Mouse (Mus musculus) ES-Bruce4 (cell line): Measurements from ENCODE around the gene Ttc34. TPM values are rescaled to one million over a fixed set of nuclear protein-coding genes. Genes with fewer than 3 reads are reported as not detected.
A peak's percentile ranks its signal among the peaks of the same experiment; 100 is the strongest.

ENCODE experiments used
- H3K27ac ChIP-seq: 2 replicates; pipeline ENCODE4 v1.5.1; 2012; ENCODE audit warnings: low read length, inconsistent platforms; ENCODE audit not compliant: insufficient read depth
- H3K27me3 ChIP-seq: 2 replicates; pipeline ENCODE4 v1.6.1; 2012; ENCODE audit warnings: mild to moderate bottlenecking, low read length, inconsistent platforms; ENCODE audit not compliant: control insufficient read depth, poor library complexity, insufficient read depth, severe bottlenecking
- H3K36me3 ChIP-seq: 2 replicates; pipeline ENCODE4 v1.6.1; 2012; ENCODE audit warnings: inconsistent platforms, mild to moderate bottlenecking, low read length, moderate library complexity; ENCODE audit not compliant: control insufficient read depth, poor library complexity, insufficient read depth, severe bottlenecking
- H3K4me1 ChIP-seq: one replicate; pipeline ENCODE4 v1.8.1; 2011; ENCODE audit warnings: low read length; ENCODE audit not compliant: control insufficient read depth, insufficient read depth
- H3K4me3 ChIP-seq: 2 replicates; pipeline ENCODE4 v1.5.1; 2011; ENCODE audit warnings: low read depth, mild to moderate bottlenecking, low read length
- H3K9ac ChIP-seq: 2 replicates; pipeline ENCODE4 v1.6.1; 2012; ENCODE audit warnings: low read depth, mild to moderate bottlenecking, inconsistent platforms; ENCODE audit not compliant: poor library complexity, severe bottlenecking
- H3K9me3 ChIP-seq: replicated peaks from 2 replicates; pipeline ENCODE4 v1.6.1; 2012; ENCODE audit warnings: mild to moderate bottlenecking, low read length, inconsistent platforms; ENCODE audit not compliant: control insufficient read depth, poor library complexity, insufficient read depth, severe bottlenecking
- CTCF ChIP-seq: IDR thresholded peaks from one replicate; pipeline ENCODE4 v1.8.1; 2011; ENCODE audit warnings: low read depth, low read length
- EP300 ChIP-seq: IDR thresholded peaks from 2 replicates; pipeline ENCODE4 v1.6.1; 2011; ENCODE audit warnings: low read depth, low read length; ENCODE audit not compliant: insufficient read depth
- POLR2A ChIP-seq: IDR thresholded peaks from one replicate; pipeline ENCODE4 v1.8.1; 2011; ENCODE audit warnings: low read length; ENCODE audit not compliant: insufficient read depth
- polyA plus RNA-seq: library from polyadenylated mRNA; stranded (reverse); fragments of >200 nt; gene quantifications from 2 replicates; pipeline ENCODE4 v1.2.4, GENCODE M21; 2011; ENCODE audit warnings: low read depth; ENCODE audit not compliant: missing spikeins, insufficient read depth, insufficient read length

The Ttc34 gene
- 0.21 TPM in 1 of 2 replicates, not detected in the other for polyA plus RNA-seq

DNA sequence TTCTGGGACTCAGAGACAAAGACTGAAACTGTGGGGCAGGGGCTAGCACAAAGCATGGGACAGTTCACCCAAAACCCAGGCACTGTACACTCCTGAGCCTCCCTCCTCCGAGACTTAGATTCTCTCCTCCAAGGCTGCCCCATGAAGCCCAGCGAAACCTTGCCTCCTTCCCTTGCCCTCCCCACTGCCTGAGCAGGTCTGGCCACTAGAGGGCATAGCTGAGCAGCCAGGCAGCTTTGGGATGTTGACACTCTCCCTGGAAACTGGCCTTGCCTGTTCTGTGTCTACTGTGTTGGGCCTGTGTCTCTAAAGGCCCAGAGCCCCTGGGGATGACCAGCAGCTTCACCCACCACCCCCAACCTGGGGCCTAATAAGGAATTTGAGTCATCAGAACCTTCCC is at the start of gene Ttc34:
Gene Ttc34, plus strand, starts transcription at position 290 of the 400 bp plus-strand sequence.
- H3K27me3 ChIP-seq, result no peaks in the 10 kb centered on the region
- TF ChIP-seq EP300 (no peak), CTCF (peak; percentile 99), POLR2A (no peak)

DNA sequence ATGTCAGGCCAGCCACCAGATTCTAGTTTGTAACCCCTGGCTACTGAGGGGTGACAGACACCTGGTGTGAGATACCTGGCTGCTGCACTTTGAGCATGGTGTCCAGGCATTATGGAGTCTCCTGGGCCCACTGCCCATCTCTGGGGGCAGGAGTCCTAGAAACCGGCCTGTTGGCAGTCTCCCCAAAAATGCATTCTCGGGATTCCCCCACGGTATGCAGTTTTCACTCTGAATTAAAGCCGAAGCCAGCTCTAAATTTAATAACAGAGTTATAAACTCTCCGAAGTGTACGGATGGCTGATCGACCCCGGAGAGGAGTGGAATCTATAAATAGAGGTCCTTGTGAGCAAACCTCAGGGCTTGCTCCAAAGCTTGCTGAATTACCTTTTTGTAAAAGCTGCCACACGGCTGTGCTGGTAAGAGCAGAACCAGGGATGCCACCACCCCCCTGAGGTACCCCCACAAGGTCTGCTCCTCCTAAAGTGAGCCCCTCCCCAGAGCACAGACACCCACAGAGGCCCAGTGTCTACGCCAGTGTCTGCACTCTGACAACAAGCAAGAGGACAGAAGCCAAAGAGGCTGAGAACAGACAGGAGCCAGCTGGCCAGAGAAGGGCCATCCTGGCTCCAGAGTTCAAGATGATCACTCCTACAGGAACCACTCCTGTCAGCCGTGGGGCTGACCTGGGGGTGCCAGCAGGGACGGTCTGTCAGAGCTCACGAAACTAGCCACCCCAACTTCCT is 49.1 kb upstream of the Ttc34 start:
- H3K4me3 ChIP-seq, result no peak overlapping the region
- H3K9ac ChIP-seq, result no peak overlapping the region
- H3K9me3 ChIP-seq, result no peaks in the 10 kb centered on the region
- H3K27me3 ChIP-seq, result no peaks in the 10 kb centered on the region
- no peak for TF ChIP-seq EP300
- TF ChIP-seq CTCF, result no peak
- no peak for TF ChIP-seq POLR2A
- no peaks in the 10 kb centered on the region for H3K4me1 ChIP-seq
- no peaks in the 10 kb centered on the region for H3K36me3 ChIP-seq
- H3K27ac ChIP-seq, result no peak overlapping the region

More for the DNA sequence above, at the start of gene Ttc34:
- H3K36me3 ChIP-seq, result no peaks in the 10 kb centered on the region
- H3K4me1 ChIP-seq, result no peaks in the 10 kb centered on the region
- H3K9ac ChIP-seq, result no peak within 1 kb of the TSS
- H3K4me3 ChIP-seq, result no peak within 1 kb of the TSS
- H3K27ac ChIP-seq, result no peak within 1 kb of the TSS
- H3K9me3 ChIP-seq, result no peaks in the 10 kb centered on the region

DNA sequence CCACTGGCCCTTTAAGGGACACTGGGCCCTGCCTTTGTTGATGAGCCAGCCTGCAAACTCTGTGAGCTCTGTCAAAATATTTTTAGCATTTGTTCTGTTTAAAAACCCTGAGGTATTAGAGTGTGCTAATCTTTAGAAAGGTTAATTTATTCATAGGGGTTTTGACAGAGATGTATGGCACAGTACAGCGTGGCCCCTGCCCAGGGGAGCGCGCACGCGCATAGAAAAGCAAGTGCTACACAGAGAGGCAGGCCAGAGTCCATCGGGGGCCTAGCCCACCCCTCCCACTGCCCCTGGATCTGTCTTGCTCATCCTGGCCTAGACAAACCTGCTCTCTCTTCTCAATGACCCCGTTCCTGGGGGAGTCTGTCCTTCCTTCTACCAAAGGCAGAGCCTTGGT is 45.4 kb upstream of the Ttc34 start:
- H3K9ac ChIP-seq, result no peak overlapping the region
- no peak overlapping the region for H3K4me3 ChIP-seq
- H3K4me1 ChIP-seq, result no peaks in the 10 kb centered on the region
- no peak for TF ChIP-seq POLR2A
- TF ChIP-seq EP300, result no peak
- no peak for TF ChIP-seq CTCF
- H3K9me3 ChIP-seq, result no peaks in the 10 kb centered on the region
- no peak overlapping the region for H3K27ac ChIP-seq
- no peaks in the 10 kb centered on the region for H3K36me3 ChIP-seq
- H3K27me3 ChIP-seq, result no peaks in the 10 kb centered on the region

DNA sequence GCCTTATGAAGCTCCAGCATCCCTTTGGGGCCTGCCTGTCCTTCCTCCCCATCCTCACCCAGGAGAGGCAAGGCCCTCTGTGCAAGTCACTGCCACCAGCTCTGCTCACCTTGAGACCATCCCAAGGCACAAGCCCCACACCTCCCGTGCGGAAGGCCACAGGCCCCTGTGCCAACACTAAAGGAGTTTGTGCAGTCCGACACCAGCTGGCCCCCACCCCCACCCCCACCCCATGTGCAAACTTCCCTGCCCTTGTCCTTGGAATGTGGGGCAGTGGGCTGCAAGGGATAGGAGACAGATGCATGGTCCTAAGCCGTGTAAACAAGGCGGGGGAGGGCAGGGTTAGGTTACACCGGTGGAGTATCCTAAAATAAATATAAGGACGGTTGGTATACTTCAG is 43.8 kb upstream of the Ttc34 start:
- no peaks in the 10 kb centered on the region for H3K4me1 ChIP-seq
- no peaks in the 10 kb centered on the region for H3K9me3 ChIP-seq
- TF ChIP-seq POLR2A, result no peak
- no peak for TF ChIP-seq CTCF
- TF ChIP-seq EP300, result no peak
- H3K27ac ChIP-seq, result no peak overlapping the region
- H3K9ac ChIP-seq, result no peak overlapping the region
- H3K27me3 ChIP-seq, result no peaks in the 10 kb centered on the region
- H3K4me3 ChIP-seq, result no peak overlapping the region
- no peaks in the 10 kb centered on the region for H3K36me3 ChIP-seq

DNA sequence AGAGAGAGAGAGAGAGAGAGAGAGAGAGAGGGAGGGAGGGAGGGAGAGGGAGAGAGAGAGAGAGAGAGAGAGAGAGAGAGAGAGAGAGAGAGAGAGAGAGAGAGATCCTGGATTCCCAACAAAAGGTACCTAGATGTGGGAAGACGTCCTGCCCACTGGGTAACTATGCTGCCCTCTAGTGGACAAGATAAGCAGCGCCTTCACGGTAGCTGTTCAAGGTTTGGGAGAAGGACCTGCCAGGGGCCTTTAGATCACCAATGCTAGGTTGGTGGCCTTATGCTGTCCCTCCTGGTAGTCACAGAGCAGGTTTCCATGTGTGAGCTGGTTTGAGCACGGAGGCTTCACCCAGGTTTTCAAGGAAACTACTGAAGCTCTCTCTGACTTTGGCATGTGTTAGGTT is 39.4 kb upstream of the Ttc34 start:
- Histone ChIP-seq H3K27me3 (no peaks in the 10 kb centered on the region), H3K9me3 (no peaks in the 10 kb centered on the region), H3K36me3 (no peaks in the 10 kb centered on the region), H3K4me1 (no peaks in the 10 kb centered on the region), H3K27ac (no peak overlapping the region), H3K4me3 (no peak overlapping the region), H3K9ac (no peak overlapping the region)
- peak; percentile 87 for TF ChIP-seq CTCF
- no peak for TF ChIP-seq EP300

DNA sequence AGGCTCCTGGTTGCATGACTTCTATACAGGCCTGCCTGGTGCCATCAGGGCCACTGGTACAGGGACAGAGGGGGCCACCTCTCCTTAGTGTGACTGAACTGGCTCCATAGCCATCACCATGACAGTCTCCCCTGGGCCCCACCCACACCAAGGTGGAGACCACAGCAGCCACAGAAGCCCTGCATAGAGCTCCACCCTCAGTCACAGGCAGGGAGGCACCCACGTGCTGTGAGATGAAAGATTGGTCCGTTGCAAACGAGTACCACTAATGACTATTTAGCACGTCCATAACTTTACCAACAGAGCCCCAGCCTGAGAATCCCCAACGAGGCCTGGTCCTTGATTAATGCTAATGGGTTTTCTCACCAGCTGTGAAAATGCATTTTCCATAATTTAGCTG is 36.7 kb upstream of the Ttc34 start:
- Histone ChIP-seq H3K4me1 (no peaks in the 10 kb centered on the region), H3K27me3 (no peaks in the 10 kb centered on the region), H3K36me3 (no peaks in the 10 kb centered on the region), H3K4me3 (no peak overlapping the region), H3K27ac (no peak overlapping the region), H3K9me3 (no peaks in the 10 kb centered on the region), H3K9ac (no peak overlapping the region)
- no peak for TF ChIP-seq EP300
- TF ChIP-seq CTCF, result no peak
- TF ChIP-seq POLR2A, result no peak
